Mouse (Mus musculus): Measurements from ENCODE around the gene Eras. TPM values are rescaled to one million over a fixed set of nuclear protein-coding genes. Genes with fewer than 3 reads are reported as not detected.
"Not testable (repeated sequence)": the region's sequence is repeated elsewhere in the genome, so short reads cannot be mapped to it uniquely, and the experiment has no call there.

Gene Eras
- total RNA-seq, 2 experiments from 2014 or later: not detected

DNA sequence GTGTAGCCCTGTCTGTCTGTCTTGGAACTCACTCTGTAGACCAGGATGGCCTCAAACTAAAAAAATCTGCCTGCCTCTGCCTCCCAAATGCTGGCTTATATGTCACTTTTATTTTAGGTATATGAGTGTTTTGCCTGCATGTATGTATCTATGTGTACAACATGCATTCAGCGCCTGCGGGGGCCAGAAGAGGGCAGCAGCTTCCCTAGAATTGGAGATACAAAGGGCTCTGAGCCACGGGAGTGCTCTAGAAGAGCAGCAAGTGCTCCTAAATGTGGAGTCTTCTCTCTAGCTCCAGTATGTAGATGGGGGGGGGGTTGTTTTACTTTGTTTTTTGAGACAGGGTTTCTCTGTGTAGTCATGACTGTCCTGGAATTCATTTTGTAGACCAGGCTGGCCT lies 12.7 kb downstream of the Eras start:
- not testable (repeated sequence) for DNase-seq (ENCODE audit: low spot score in 2 of 2)

- DNase-seq (ENCODE audit: low spot score in 2 of 2): no peak
These were observed 17.9 kb downstream of the Eras start for GRCm38 (mm10) chrX:7910473-7910872.

- DNase-seq (ENCODE audit: low spot score in 2 of 2): not testable (repeated sequence)
These were observed 19.2 kb downstream of the Eras start, which contains the start of gene Gm10490 for GRCm38 (mm10) chrX:7909242-7909641. Gm10490 (plus strand) TSS chrX:7909542.

DNA sequence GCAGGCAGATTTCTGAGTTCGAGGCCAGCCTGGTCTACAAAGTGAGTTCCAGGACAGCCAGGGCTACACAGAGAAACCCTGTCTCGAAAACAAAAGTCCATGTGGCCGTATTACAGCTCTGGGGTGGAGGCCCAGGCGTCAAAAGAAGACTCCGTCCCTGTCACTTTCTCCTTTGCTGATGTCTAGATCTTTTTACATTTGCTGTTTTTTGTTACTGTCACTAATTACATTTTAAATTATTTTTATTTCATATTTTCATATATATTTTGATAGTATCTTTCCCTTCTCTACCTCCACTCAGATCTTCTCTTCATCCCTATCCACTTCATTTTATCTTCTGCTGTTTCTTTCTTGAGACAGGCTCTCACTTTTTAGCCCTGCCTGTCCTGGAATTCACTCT lies 20.7 kb downstream of the Eras start, which contains the start of gene Gm10491:
Gm10491 (minus strand) TSS at position 101 of the 400 bp plus-strand sequence.
- no peak for DNase-seq (ENCODE audit: low spot score in 2 of 2)

GRCm38 (mm10) chrX:7904441-7904840 lies 24.0 kb downstream of the Eras start:
- no peak for DNase-seq (ENCODE audit: low spot score in 2 of 2)

- peak; percentile 83 to 87 for DNase-seq (ENCODE audit: low spot score in 2 of 2)
These were observed 29.2 kb downstream of the Eras start, which contains the start of the genes Pqbp1 and Timm17b for GRCm38 (mm10) chrX:7898880-7899874. Pqbp1 (minus strand) TSS chrX:7899269. Timm17b (plus strand) TSS chrX:7899357.

- no peak for DNase-seq (ENCODE audit: low spot score in 2 of 2)
These were observed 30.2 kb downstream of the Eras start for GRCm38 (mm10) chrX:7898211-7898610.

DNA sequence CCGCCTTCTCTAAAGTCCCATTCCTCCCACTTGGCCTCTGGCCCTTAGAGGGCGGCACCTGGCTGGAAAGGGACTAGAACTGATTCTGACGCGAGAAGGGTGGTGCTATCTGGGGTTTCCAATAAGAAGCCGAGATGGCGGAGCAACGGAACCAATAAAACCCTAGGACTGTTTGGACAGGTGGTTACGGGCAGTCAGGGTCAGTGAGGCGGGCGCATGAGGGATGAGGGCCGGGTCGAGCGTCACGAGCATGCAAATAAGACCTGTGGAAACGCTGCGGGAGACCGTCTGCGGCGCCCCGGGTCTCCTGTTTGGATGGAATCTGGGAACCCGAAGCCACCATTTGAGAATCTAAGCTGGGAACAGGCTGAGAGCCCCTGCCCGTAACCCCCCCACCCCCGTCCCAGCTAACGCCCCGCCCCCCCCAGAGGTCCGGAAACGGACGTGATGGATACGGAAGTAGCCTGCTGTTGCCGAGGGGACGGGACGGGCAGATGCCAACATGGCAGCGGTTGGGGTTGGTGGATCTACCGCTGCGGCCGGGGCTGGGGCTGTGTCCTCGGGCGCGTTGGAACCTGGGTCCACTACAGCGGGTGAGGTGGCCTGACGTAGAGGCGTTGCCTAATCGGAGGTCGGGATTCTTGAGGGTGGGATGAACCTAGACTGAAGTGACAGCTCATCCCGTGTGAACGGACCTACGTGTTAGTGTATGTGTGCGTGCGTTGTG lies 44.4 kb downstream of the Eras start, which contains the start of gene Slc35a2:
Slc35a2 (plus strand) TSS at position 188 of the 727 bp plus-strand sequence.
- peak; percentile 60 to 75 for DNase-seq (ENCODE audit: low spot score in 2 of 2)

- peak; percentile 50 to 51 for DNase-seq (ENCODE audit: low spot score in 2 of 2)
These were observed 48.6 kb downstream of the Eras start for GRCm38 (mm10) chrX:7879819-7880218.

GRCm38 (mm10) chrX:7878495-7878894 lies 49.9 kb downstream of the Eras start:
- peak; percentile 9 to 32 for DNase-seq (ENCODE audit: low spot score in 2 of 2)

DNA sequence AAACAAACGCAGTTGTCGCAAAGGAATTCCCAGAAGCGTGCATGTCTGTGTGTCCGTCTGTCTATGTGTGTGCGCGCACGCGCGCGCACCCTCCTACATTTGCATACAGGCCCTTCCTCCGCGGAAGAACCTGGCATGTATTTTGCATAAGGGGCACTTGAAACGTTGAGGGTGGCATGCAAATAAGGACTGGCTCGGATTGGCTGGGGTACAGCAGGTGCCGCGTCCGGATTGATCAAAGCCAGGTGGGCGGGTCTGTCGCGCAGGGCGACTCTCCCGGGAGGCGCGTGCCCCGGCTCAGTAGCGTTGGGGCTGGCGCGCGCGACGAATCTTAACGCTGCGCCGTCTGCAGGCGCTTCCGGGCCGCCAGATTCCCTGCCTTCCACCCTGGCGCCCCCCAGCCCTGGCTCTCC lies 50.4 kb downstream of the Eras start, which contains the start of gene Pim2:
Pim2 (plus strand) TSS at position 256 of the 413 bp plus-strand sequence.
- peak; percentile 65 to 84 for DNase-seq (ENCODE audit: low spot score in 2 of 2)

Other genes with a start within 250 kb of the Eras start
- under 1 TPM; 0.19 to 0.44 TPM for gene Magix, start 247.4 kb downstream of the Eras start, total RNA-seq (2021)
- gene Gpkow, start 231.5 kb downstream of the Eras start, total RNA-seq (2021): 10 to 100 TPM; 33.8 to 34.2 TPM
- 10 to 100 TPM; 55.8 to 56.1 TPM for gene Wdr45, start 214.3 kb downstream of the Eras start, total RNA-seq (2021)
- gene Gm45208, start 206.4 kb downstream of the Eras start, total RNA-seq (2021): 1 to 10 TPM in 1 of 2 experiments, not detected in 1; 1.6 TPM
- gene Praf2, start 200.2 kb downstream of the Eras start, total RNA-seq (2021): 10 to 100 TPM; 96.0 to 98.1 TPM
- 10 to 100 TPM; 26.7 to 29.7 TPM for gene Ccdc120, start 177.7 kb downstream of the Eras start, total RNA-seq (2021)
- gene Tfe3, start 166.0 kb downstream of the Eras start, total RNA-seq (2021): 10 to 100 TPM; 34.2 to 35.2 TPM
- 100 to 1,000 TPM in 1 of 2 experiments, 10 to 100 TPM in 1; 99.1 to 103 TPM for gene Gripap1, start 138.8 kb downstream of the Eras start, total RNA-seq (2021)
- gene Kcnd1, start 106.3 kb downstream of the Eras start, total RNA-seq (2021): 1 to 10 TPM; 8.4 to 9.6 TPM
- 10 to 100 TPM; 81.4 to 83.2 TPM for gene Otud5, start 87.2 kb downstream of the Eras start, total RNA-seq (2021)
- 10 to 100 TPM; 49.5 to 52.9 TPM for gene Pim2, start 50.3 kb downstream of the Eras start, total RNA-seq (2021)
- gene Slc35a2, start 44.6 kb downstream of the Eras start, total RNA-seq (2021): 10 to 100 TPM; 34.5 to 38.2 TPM
- gene Pqbp1, start 29.3 kb downstream of the Eras start, total RNA-seq (2021): 10 to 100 TPM; 91.8 to 98.4 TPM
- gene Timm17b, start 29.2 kb downstream of the Eras start, total RNA-seq (2021): 10 to 100 TPM; 22.8 to 27.1 TPM
- gene Gm10491, start 20.8 kb downstream of the Eras start, total RNA-seq (2021): not detected
- not detected for gene Gm10490, start 19.1 kb downstream of the Eras start, total RNA-seq (2021)
- 100 to 1,000 TPM; 480 to 519 TPM for gene Pcsk1n, start 8.8 kb downstream of the Eras start, total RNA-seq (2021)
- gene Hdac6, start 19.3 kb upstream of the Eras start, total RNA-seq (2021): 10 to 100 TPM; 47.5 to 48.4 TPM
- not detected for gene Gata1, start 49.5 kb upstream of the Eras start, total RNA-seq (2021)
- gene Glod5, start 89.9 kb upstream of the Eras start, total RNA-seq (2021): under 1 TPM in 1 of 2 experiments, not detected in 1; 0.79 TPM
- gene Suv39h1, start 146.2 kb upstream of the Eras start, total RNA-seq (2021): 10 to 100 TPM; 21.1 to 30.2 TPM
- 1 to 10 TPM; 1.3 to 1.5 TPM for gene Was, start 161.9 kb upstream of the Eras start, total RNA-seq (2021)
- gene Wdr13, start 204.3 kb upstream of the Eras start, total RNA-seq (2021): 100 to 1,000 TPM; 190 TPM
- 100 to 1,000 TPM in 1 of 2 experiments, 10 to 100 TPM in 1; 87.6 to 133 TPM for gene Rbm3, start 217.3 kb upstream of the Eras start, total RNA-seq (2021)
- gene Tbc1d25, start 247.6 kb upstream of the Eras start, total RNA-seq (2021): 10 to 100 TPM; 16.8 to 18.0 TPM